Mouse (Mus musculus): ENCODE data around the gene Chordc1. TPM values are rescaled to one million over a fixed set of nuclear protein-coding genes. Genes with fewer than 3 reads are reported as not detected.
A peak's percentile ranks its signal among the peaks of the same experiment; 100 is the strongest.
"Not testable (repeated sequence)": the region's sequence is repeated elsewhere in the genome, so short reads cannot be mapped to it uniquely, and the experiment has no call there.

The Chordc1 gene
- polyA plus RNA-seq (2015; fragmentation: Nextera tagmentation; extraction: Ambion mirVana): 110 and 120 TPM in 2 replicates

- H3K4me3 ChIP-seq (ENCODE audit: low read length): peak within 1 kb of the TSS; percentile 100
- peak within 1 kb of the TSS; percentile 99 for H3K9ac ChIP-seq (ENCODE audit: low read length)
- WGBS: 3% methylated on average over 49 of the region's 49 CpGs
- H3K36me3 ChIP-seq (ENCODE audit: control insufficient read depth, insufficient read depth, low read length): no peaks in the 10 kb centered on the region
- peaks cover 8% of the 10 kb centered on the region for H3K4me1 ChIP-seq (replicated peaks; ENCODE audit: control insufficient read depth, insufficient read depth, low read length)
- no peaks in the 10 kb centered on the region for H3K9me3 ChIP-seq (ENCODE audit: control insufficient read depth, low read length)
- peak within 1 kb of the TSS; percentile 91 for H3K27ac ChIP-seq (ENCODE audit: low read length)
- H3K4me2 ChIP-seq (ENCODE audit: low read depth, low read length): peak within 1 kb of the TSS; percentile 89
- peak; percentile 99 for ATAC-seq (ENCODE audit: low read depth)
- H3K27me3 ChIP-seq (ENCODE audit: control insufficient read depth, insufficient read depth, low read depth, low read length): no peaks in the 10 kb centered on the region
Observed at GRCm38 (mm10) chr9:18291571-18292429, at the start of gene Chordc1. Chordc1 (plus strand) TSS chr9:18292125.

- WGBS: 91% methylated on average over 1 of the region's 1 CpGs
- no peak overlapping the region for H3K9ac ChIP-seq (ENCODE audit: low read length)
- no peaks in the 10 kb centered on the region for H3K9me3 ChIP-seq (ENCODE audit: control insufficient read depth, low read length)
- H3K27ac ChIP-seq (ENCODE audit: low read length): no peak overlapping the region
- ATAC-seq (ENCODE audit: low read depth): no peak
- H3K36me3 ChIP-seq (ENCODE audit: control insufficient read depth, insufficient read depth, low read length): no peaks in the 10 kb centered on the region
- no peak overlapping the region for H3K4me3 ChIP-seq (ENCODE audit: low read length)
- no peaks in the 10 kb centered on the region for H3K4me1 ChIP-seq (replicated peaks; ENCODE audit: control insufficient read depth, insufficient read depth, low read length)
- H3K27me3 ChIP-seq (ENCODE audit: control insufficient read depth, insufficient read depth, low read depth, low read length): no peaks in the 10 kb centered on the region
- no peak overlapping the region for H3K4me2 ChIP-seq (ENCODE audit: low read depth, low read length)
Observed at GRCm38 (mm10) chr9:18275901-18276300, 16.0 kb upstream of the Chordc1 start.

GRCm38 (mm10) chr9:18276844-18277243, 15.1 kb upstream of the Chordc1 start:
- Histone ChIP-seq H3K9me3 (ENCODE audit: control insufficient read depth, low read length) (no peaks in the 10 kb centered on the region), H3K27ac (ENCODE audit: low read length) (no peak overlapping the region), H3K27me3 (ENCODE audit: control insufficient read depth, insufficient read depth, low read depth, low read length) (no peaks in the 10 kb centered on the region), H3K4me3 (ENCODE audit: low read length) (no peak overlapping the region), H3K4me2 (ENCODE audit: low read depth, low read length) (no peak overlapping the region), H3K9ac (ENCODE audit: low read length) (no peak overlapping the region), H3K36me3 (ENCODE audit: control insufficient read depth, insufficient read depth, low read length) (no peaks in the 10 kb centered on the region), H3K4me1 (replicated peaks; ENCODE audit: control insufficient read depth, insufficient read depth, low read length) (no peaks in the 10 kb centered on the region)
- ATAC-seq (ENCODE audit: low read depth): no peak
- 31% methylated on average over 2 of the region's 2 CpGs for WGBS

- H3K27me3 ChIP-seq (ENCODE audit: control insufficient read depth, insufficient read depth, low read depth, low read length): no peaks in the 10 kb centered on the region
- 44% methylated on average over 1 of the region's 1 CpGs for WGBS
- H3K4me1 ChIP-seq (replicated peaks; ENCODE audit: control insufficient read depth, insufficient read depth, low read length): no peaks in the 10 kb centered on the region
- H3K9ac ChIP-seq (ENCODE audit: low read length): no peak overlapping the region
- H3K4me2 ChIP-seq (ENCODE audit: low read depth, low read length): no peak overlapping the region
- no peaks in the 10 kb centered on the region for H3K9me3 ChIP-seq (ENCODE audit: control insufficient read depth, low read length)
- no peak overlapping the region for H3K27ac ChIP-seq (ENCODE audit: low read length)
- no peak for ATAC-seq (ENCODE audit: low read depth)
- H3K4me3 ChIP-seq (ENCODE audit: low read length): no peak overlapping the region
- H3K36me3 ChIP-seq (ENCODE audit: control insufficient read depth, insufficient read depth, low read length): no peaks in the 10 kb centered on the region
Observed at GRCm38 (mm10) chr9:18277497-18277896, 14.4 kb upstream of the Chordc1 start.

GRCm38 (mm10) chr9:18278693-18279092, 13.2 kb upstream of the Chordc1 start:
- not testable (repeated sequence) for H3K36me3 ChIP-seq (ENCODE audit: control insufficient read depth, insufficient read depth, low read length); H3K4me3 ChIP-seq (ENCODE audit: low read length); ATAC-seq (ENCODE audit: low read depth); H3K9ac ChIP-seq (ENCODE audit: low read length); H3K4me2 ChIP-seq (ENCODE audit: low read depth, low read length); H3K27me3 ChIP-seq (ENCODE audit: control insufficient read depth, insufficient read depth, low read depth, low read length); H3K9me3 ChIP-seq (ENCODE audit: control insufficient read depth, low read length); H3K27ac ChIP-seq (ENCODE audit: low read length); H3K4me1 ChIP-seq (replicated peaks; ENCODE audit: control insufficient read depth, insufficient read depth, low read length)
- 31% methylated on average over 5 of the region's 5 CpGs for WGBS

- Histone ChIP-seq H3K36me3 (ENCODE audit: control insufficient read depth, insufficient read depth, low read length) (no peaks in the 10 kb centered on the region), H3K4me2 (ENCODE audit: low read depth, low read length) (peak overlapping the region; percentile 89), H3K9ac (ENCODE audit: low read length) (peak overlapping the region; percentile 99), H3K4me3 (ENCODE audit: low read length) (peak overlapping the region; percentile 100), H3K4me1 (replicated peaks; ENCODE audit: control insufficient read depth, insufficient read depth, low read length) (peaks cover 8% of the 10 kb centered on the region), H3K27ac (ENCODE audit: low read length) (peak overlapping the region; percentile 91), H3K27me3 (ENCODE audit: control insufficient read depth, insufficient read depth, low read depth, low read length) (no peaks in the 10 kb centered on the region), H3K9me3 (ENCODE audit: control insufficient read depth, low read length) (no peaks in the 10 kb centered on the region)
- peak; percentile 61; the same call in 1 of the 2 replicates for ATAC-seq (ENCODE audit: low read depth)
- 0% methylated on average over 24 of the region's 24 CpGs for WGBS
Observed at GRCm38 (mm10) chr9:18292443-18292922, 558 bp downstream of the Chordc1 start.

GRCm38 (mm10) chr9:18293026-18293781, 1.3 kb downstream of the Chordc1 start:
- H3K9ac ChIP-seq (ENCODE audit: low read length): peak overlapping the region; percentile 99
- 27% methylated on average over 6 of the region's 6 CpGs for WGBS
- no peaks in the 10 kb centered on the region for H3K36me3 ChIP-seq (ENCODE audit: control insufficient read depth, insufficient read depth, low read length)
- H3K27ac ChIP-seq (ENCODE audit: low read length): no peak overlapping the region
- H3K27me3 ChIP-seq (ENCODE audit: control insufficient read depth, insufficient read depth, low read depth, low read length): no peaks in the 10 kb centered on the region
- no peaks in the 10 kb centered on the region for H3K9me3 ChIP-seq (ENCODE audit: control insufficient read depth, low read length)
- no peak for ATAC-seq (ENCODE audit: low read depth)
- H3K4me2 ChIP-seq (ENCODE audit: low read depth, low read length): peak overlapping the region; percentile 89
- H3K4me3 ChIP-seq (ENCODE audit: low read length): peak overlapping the region; percentile 100
- H3K4me1 ChIP-seq (replicated peaks; ENCODE audit: control insufficient read depth, insufficient read depth, low read length): peaks cover 8% of the 10 kb centered on the region

GRCm38 (mm10) chr9:18298301-18298700, 6.4 kb downstream of the Chordc1 start:
- Histone ChIP-seq H3K27ac (ENCODE audit: low read length) (no peak overlapping the region), H3K9ac (ENCODE audit: low read length) (no peak overlapping the region), H3K9me3 (ENCODE audit: control insufficient read depth, low read length) (no peaks in the 10 kb centered on the region), H3K4me1 (replicated peaks; ENCODE audit: control insufficient read depth, insufficient read depth, low read length) (peaks cover 5% of the 10 kb centered on the region), H3K4me3 (ENCODE audit: low read length) (no peak overlapping the region), H3K36me3 (ENCODE audit: control insufficient read depth, insufficient read depth, low read length) (peaks cover 19% of the 10 kb centered on the region), H3K27me3 (ENCODE audit: control insufficient read depth, insufficient read depth, low read depth, low read length) (no peaks in the 10 kb centered on the region), H3K4me2 (ENCODE audit: low read depth, low read length) (no peak overlapping the region)
- no peak for ATAC-seq (ENCODE audit: low read depth)
- 90% methylated on average over 6 of the region's 6 CpGs for WGBS

- no peak overlapping the region for H3K9ac ChIP-seq (ENCODE audit: low read length)
- peaks cover 6% of the 10 kb centered on the region; the same call in 1 of the 2 replicates for H3K36me3 ChIP-seq (ENCODE audit: control insufficient read depth, insufficient read depth, low read length)
- WGBS: 91% methylated on average over 3 of the region's 3 CpGs
- H3K27me3 ChIP-seq (ENCODE audit: control insufficient read depth, insufficient read depth, low read depth, low read length): no peaks in the 10 kb centered on the region
- H3K27ac ChIP-seq (ENCODE audit: low read length): no peak overlapping the region
- no peak overlapping the region for H3K4me3 ChIP-seq (ENCODE audit: low read length)
- H3K9me3 ChIP-seq (ENCODE audit: control insufficient read depth, low read length): no peaks in the 10 kb centered on the region
- no peak overlapping the region for H3K4me2 ChIP-seq (ENCODE audit: low read depth, low read length)
- H3K4me1 ChIP-seq (replicated peaks; ENCODE audit: control insufficient read depth, insufficient read depth, low read length): no peaks in the 10 kb centered on the region
- ATAC-seq (ENCODE audit: low read depth): no peak
Observed at GRCm38 (mm10) chr9:18319990-18320389, 28.1 kb downstream of the Chordc1 start.

Data from lung, embryonic 16.5 days (tissue).